Mouse (Mus musculus): ENCODE results near the gene Cpsf2. TPM values are rescaled to one million over a fixed set of nuclear protein-coding genes. Genes with fewer than 3 reads are reported as not detected.
"Not testable (repeated sequence)": the region's sequence is repeated elsewhere in the genome, so short reads cannot be mapped to it uniquely, and the experiment has no call there.

The Cpsf2 gene
- polyA plus RNA-seq (2012): 0.39 and 0.41 TPM in 2 replicates

GRCm38 (mm10) chr12:101975601-101976571 is at the start of gene Cpsf2:
Gene Cpsf2, plus strand, starts transcription at chr12:101975988.
- peaks cover 52% of the 10 kb centered on the region for H3K36me3 ChIP-seq (ENCODE audit: control insufficient read depth)
- peaks cover 72% of the 10 kb centered on the region for H3K4me1 ChIP-seq (ENCODE audit: control insufficient read depth)
- H3K27me3 ChIP-seq (ENCODE audit: control insufficient read depth): no peaks in the 10 kb centered on the region
- peak within 1 kb of the TSS; percentile 100 for H3K4me3 ChIP-seq (replicated peaks)
- TF ChIP-seq GATA1 (IDR thresholded peaks at IDR 0.05; ENCODE audit: low read length): no peak
- no peak for TF ChIP-seq TAL1 (IDR thresholded peaks at IDR 0.05; ENCODE audit: low read length)
- H3K9me3 ChIP-seq (ENCODE audit: control insufficient read depth, low read length): no peaks in the 10 kb centered on the region

GRCm38 (mm10) chr12:101928423-101928822 is 47.4 kb upstream of the Cpsf2 start:
- H3K36me3 ChIP-seq (ENCODE audit: control insufficient read depth): peaks cover 72% of the 10 kb centered on the region

GRCm38 (mm10) chr12:101935223-101935622 is 40.6 kb upstream of the Cpsf2 start:
- H3K27me3 ChIP-seq (ENCODE audit: control insufficient read depth): no peaks in the 10 kb centered on the region
- peaks cover 75% of the 10 kb centered on the region for H3K36me3 ChIP-seq (ENCODE audit: control insufficient read depth)
- H3K4me3 ChIP-seq (replicated peaks): no peak overlapping the region
- no peak for TF ChIP-seq GATA1 (IDR thresholded peaks at IDR 0.05; ENCODE audit: low read length)
- no peak for TF ChIP-seq TAL1 (IDR thresholded peaks at IDR 0.05; ENCODE audit: low read length)
- no peaks in the 10 kb centered on the region for H3K4me1 ChIP-seq (ENCODE audit: control insufficient read depth)
- peaks cover 2% of the 10 kb centered on the region; the same call in 1 of the 2 replicates for H3K9me3 ChIP-seq (ENCODE audit: control insufficient read depth, low read length)

More at GRCm38 (mm10) chr12:101928423-101928822, 47.4 kb upstream of the Cpsf2 start:
- Histone ChIP-seq H3K27me3 (ENCODE audit: control insufficient read depth) (no peaks in the 10 kb centered on the region), H3K4me3 (replicated peaks) (no peak overlapping the region), H3K9me3 (ENCODE audit: control insufficient read depth, low read length) (no peaks in the 10 kb centered on the region), H3K4me1 (ENCODE audit: control insufficient read depth) (no peaks in the 10 kb centered on the region)
- TF ChIP-seq GATA1 (IDR thresholded peaks at IDR 0.05; ENCODE audit: low read length) (no peak), TAL1 (IDR thresholded peaks at IDR 0.05; ENCODE audit: low read length) (no peak)

- Histone ChIP-seq H3K4me3 (replicated peaks) (no peak overlapping the region), H3K4me1 (ENCODE audit: control insufficient read depth) (no peaks in the 10 kb centered on the region), H3K9me3 (ENCODE audit: control insufficient read depth, low read length) (peaks cover 2% of the 10 kb centered on the region; the same call in 1 of the 2 replicates), H3K27me3 (ENCODE audit: control insufficient read depth) (no peaks in the 10 kb centered on the region), H3K36me3 (ENCODE audit: control insufficient read depth) (peaks cover 72% of the 10 kb centered on the region)
- TF ChIP-seq TAL1 (IDR thresholded peaks at IDR 0.05; ENCODE audit: low read length): no peak
- no peak for TF ChIP-seq GATA1 (IDR thresholded peaks at IDR 0.05; ENCODE audit: low read length)
Measured at GRCm38 (mm10) chr12:101937572-101937971, 38.2 kb upstream of the Cpsf2 start.

GRCm38 (mm10) chr12:101947986-101948385 is 27.8 kb upstream of the Cpsf2 start:
- Histone ChIP-seq H3K36me3 (ENCODE audit: control insufficient read depth) (peaks cover 41% of the 10 kb centered on the region), H3K4me3 (replicated peaks) (no peak overlapping the region)

GRCm38 (mm10) chr12:101948801-101949200 is 27.0 kb upstream of the Cpsf2 start:
- TF ChIP-seq TAL1 (IDR thresholded peaks at IDR 0.05; ENCODE audit: low read length) (no peak), GATA1 (IDR thresholded peaks at IDR 0.05; ENCODE audit: low read length) (no peak)
- Histone ChIP-seq H3K27me3 (ENCODE audit: control insufficient read depth) (no peaks in the 10 kb centered on the region), H3K4me1 (ENCODE audit: control insufficient read depth) (no peaks in the 10 kb centered on the region), H3K9me3 (ENCODE audit: control insufficient read depth, low read length) (no peaks in the 10 kb centered on the region), H3K4me3 (replicated peaks) (no peak overlapping the region), H3K36me3 (ENCODE audit: control insufficient read depth) (peaks cover 38% of the 10 kb centered on the region)

More at GRCm38 (mm10) chr12:101947986-101948385, 27.8 kb upstream of the Cpsf2 start:
- no peaks in the 10 kb centered on the region for H3K9me3 ChIP-seq (ENCODE audit: control insufficient read depth, low read length)
- no peaks in the 10 kb centered on the region for H3K27me3 ChIP-seq (ENCODE audit: control insufficient read depth)
- no peaks in the 10 kb centered on the region for H3K4me1 ChIP-seq (ENCODE audit: control insufficient read depth)
- no peak for TF ChIP-seq TAL1 (IDR thresholded peaks at IDR 0.05; ENCODE audit: low read length)

GRCm38 (mm10) chr12:101955821-101956220 is 20.0 kb upstream of the Cpsf2 start:
- H3K27me3 ChIP-seq (ENCODE audit: control insufficient read depth); H3K9me3 ChIP-seq (ENCODE audit: control insufficient read depth, low read length); H3K36me3 ChIP-seq (ENCODE audit: control insufficient read depth); H3K4me3 ChIP-seq (replicated peaks): not testable (repeated sequence)
- H3K4me1 ChIP-seq (ENCODE audit: control insufficient read depth): peaks cover 23% of the 10 kb centered on the region

GRCm38 (mm10) chr12:101957079-101957941 is 18.5 kb upstream of the Cpsf2 start:
- Histone ChIP-seq H3K4me3 (replicated peaks) (peak overlapping the region; percentile 95), H3K27me3 (ENCODE audit: control insufficient read depth) (no peaks in the 10 kb centered on the region), H3K9me3 (ENCODE audit: control insufficient read depth, low read length) (no peaks in the 10 kb centered on the region), H3K36me3 (ENCODE audit: control insufficient read depth) (peaks cover 3% of the 10 kb centered on the region; the same call in 1 of the 2 replicates), H3K4me1 (ENCODE audit: control insufficient read depth) (peaks cover 23% of the 10 kb centered on the region)
- TF ChIP-seq TAL1 (IDR thresholded peaks at IDR 0.05; ENCODE audit: low read length) (no peak), GATA1 (IDR thresholded peaks at IDR 0.05; ENCODE audit: low read length) (no peak)

Data from erythroblast, embryonic 14.5 days (primary cell).